Mouse (Mus musculus) cerebellum, adult 9-11 months (tissue): Measurements from ENCODE around the gene Cnot1.
A peak's percentile ranks its signal among the peaks of the same experiment; 100 is the strongest.
"Not testable (repeated sequence)": the region's sequence is repeated elsewhere in the genome, so short reads cannot be mapped to it uniquely, and the experiment has no call there.

Source experiments
- DNase-seq: peaks from one replicate; pipeline ENCODE4 v3.0.0; 2022

The Cnot1 gene

GRCm38 (mm10) chr8:95816044-95816708 lies 8.9 kb upstream of the Cnot1 start:
- no peak for DNase-seq

DNA sequence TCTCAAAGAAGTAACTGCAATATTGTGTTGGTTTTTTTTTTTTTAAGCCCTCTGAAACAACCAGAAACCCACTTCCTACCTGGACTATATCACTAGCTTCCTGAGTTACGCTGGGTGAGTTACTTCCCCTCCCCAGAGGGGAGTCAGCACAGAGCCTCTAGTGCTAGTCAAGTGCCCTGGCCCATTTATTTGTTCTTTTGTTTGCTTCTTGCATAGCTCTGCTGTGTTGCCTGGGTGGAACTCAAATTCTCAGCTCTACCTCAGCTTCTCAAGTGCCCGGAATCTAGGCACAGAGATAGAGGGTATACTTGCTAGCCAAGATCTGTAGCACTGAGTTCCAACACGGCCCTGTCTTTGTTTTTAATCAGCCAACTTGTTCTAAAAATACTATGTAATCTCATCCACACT lies 2.9 kb upstream of the Cnot1 start:
- DNase-seq, result no peak

DNA sequence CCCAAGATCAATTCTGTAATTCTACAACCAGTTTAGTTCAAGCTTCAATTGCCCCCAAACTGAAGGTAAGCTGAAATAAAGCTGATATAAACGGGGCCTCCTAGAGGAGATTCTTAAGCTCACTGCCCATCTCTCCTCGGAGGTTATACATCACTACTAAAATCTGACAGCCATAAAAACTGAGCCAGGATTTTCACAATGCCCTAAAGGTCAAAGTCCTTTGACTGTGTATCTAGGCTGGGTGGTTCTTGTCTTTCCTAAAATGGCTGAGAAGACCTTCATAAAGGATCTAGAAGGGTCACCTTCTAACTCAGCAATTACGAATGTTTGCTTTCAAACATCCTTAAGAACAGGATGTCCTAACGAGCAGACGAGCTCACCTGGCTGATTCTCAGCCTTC lies 1.9 kb upstream of the Cnot1 start:
- DNase-seq, result no peak

DNA sequence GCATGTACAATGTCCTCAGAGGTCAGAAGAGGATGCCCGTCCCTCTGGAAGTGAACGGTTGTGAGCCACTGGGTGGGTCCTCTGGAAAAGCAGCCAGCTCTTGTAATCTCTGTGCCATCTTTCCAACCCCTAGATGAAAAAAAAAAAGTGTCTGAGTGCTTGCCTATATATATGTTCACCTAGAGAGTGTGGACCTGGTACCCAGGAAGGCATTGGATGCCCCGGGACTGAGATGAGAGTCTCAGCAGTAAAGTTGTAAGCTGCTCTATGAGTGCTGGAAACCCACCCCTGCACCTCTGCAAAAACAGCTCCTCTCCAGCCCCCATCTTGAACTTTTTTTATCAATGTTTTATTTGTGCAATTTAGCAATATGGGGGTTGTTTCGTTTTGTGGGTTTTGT lies 1.4 kb upstream of the Cnot1 start:
- peak; percentile 54 for DNase-seq

DNA sequence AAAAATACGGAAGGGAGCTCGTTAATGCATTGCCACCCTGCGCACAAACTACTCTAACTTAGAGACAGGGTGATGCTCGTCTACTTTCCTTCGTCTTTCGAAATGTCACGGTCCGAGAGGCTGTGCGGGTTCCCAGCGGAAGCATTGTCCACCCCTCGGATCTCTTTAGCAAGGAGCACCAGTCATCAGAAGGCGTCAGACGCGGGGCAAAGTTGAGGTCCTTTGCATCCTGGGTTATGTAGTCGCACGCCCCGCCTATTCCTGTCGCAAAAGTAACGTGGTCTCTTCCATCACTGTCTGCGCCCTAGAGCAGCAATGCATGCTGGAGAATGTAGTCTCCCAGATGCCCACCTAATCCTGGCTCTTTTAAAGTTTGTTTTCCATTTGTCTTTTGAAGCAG lies 597 bp upstream of the Cnot1 start:
- peak; percentile 94 for DNase-seq

DNA sequence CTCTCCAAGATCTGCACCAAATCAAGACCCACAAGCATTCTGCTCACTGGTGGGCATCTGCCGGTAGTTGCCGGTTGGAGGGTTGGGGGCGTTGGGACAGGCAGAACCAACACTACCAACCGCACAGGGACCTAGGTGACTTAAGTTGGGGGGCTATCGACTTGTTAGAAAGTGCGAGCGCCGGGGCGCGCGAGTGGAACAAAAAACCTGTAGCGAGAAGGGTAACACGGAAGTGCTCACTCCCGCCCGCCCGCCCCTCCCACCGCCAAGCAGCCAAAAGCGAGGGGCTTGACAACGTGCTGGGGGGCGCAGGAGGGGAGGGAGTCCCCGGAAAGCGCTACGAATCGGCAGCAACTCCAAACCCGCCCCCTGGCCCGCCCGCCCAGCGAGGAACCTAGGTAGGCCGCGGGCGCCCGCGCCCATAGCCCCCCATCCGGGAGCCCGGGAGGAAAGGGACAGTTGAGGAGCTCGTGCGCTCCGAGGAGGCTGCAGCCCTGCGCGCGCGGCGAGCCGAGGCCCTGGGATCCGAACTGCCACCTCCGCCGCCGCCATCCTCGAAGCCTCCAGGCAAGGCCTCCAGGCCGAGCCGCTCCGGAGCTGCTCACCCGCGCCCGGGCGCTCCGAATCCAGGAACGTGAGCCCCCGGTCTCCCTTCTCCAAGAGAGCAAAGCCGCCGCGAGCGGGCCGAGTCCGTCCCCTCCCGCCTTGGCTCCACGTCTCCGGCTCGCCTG lies 638 bp downstream of the Cnot1 start:
- peak; percentile 50 for DNase-seq

- DNase-seq, result no peak
Measured at GRCm38 (mm10) chr8:95805482-95805881, 1.8 kb downstream of the Cnot1 start.

- DNase-seq, result no peak
Measured at GRCm38 (mm10) chr8:95802231-95802630, 5.0 kb downstream of the Cnot1 start.

GRCm38 (mm10) chr8:95801476-95802064 lies 5.7 kb downstream of the Cnot1 start:
- DNase-seq, result no peak

DNA sequence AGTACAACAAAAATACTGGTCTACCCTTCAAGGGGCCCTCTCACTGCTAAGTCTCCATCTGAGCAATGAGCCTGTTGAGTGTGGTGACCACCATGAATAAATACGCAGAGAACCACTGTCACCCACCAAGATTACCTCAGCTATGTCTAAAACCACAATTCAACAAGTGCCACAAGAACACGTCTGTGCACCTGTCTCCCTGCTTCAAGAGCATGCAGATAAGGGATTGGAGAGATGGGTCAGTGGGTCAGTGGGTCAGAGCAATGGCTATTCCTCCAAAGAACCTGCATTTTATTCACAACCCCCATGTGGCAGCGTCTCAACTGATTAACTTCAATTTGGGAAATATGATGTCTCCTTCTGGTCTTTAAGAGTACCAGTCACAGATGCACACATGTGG lies 6.9 kb downstream of the Cnot1 start:
- DNase-seq, result no peak

- DNase-seq, result no peak
Measured at GRCm38 (mm10) chr8:95799891-95800290, 7.4 kb downstream of the Cnot1 start.

DNA sequence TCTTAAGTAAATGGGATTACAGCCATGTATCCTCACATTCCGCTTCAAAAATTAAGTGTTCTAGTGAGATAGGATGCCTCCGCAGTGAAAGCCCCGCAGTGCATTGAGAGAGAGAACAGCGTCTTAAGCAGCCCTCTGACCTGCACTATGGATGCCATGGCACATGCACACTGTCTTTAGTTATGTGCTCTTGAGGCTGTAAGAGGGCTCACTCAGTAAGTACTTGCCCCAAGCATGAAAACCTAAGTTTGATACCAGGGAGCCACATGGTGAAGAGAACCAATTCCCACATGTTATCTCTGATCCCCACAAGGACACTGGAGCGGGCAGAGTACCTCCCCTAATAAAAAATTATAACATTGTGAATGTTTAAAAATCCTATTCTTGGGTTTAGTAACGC lies 8.1 kb downstream of the Cnot1 start:
- DNase-seq, result no peak

- DNase-seq, result not testable (repeated sequence)
Measured at GRCm38 (mm10) chr8:95795333-95796061, 11.8 kb downstream of the Cnot1 start.

DNA sequence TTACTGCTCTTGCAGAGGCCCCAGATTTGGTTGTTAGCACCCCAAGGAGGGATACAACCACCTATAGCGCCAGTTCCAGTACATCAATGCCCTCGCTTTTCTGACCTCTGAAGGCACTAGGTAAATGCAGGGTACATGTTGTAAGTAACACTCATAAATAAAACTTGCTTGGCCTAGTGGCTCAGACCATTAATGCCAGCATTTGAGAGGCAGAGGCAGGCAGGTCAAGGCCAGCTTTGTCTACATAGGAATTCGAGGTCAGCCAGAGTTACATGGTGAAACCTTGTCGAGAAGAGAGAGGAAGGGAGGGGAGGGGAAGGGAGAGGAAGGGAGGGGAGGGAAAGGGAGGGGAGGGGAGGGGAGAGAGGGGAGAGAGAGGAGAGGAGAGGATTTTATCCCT lies 21.7 kb downstream of the Cnot1 start:
- DNase-seq, result no peak

GRCm38 (mm10) chr8:95782628-95783027 lies 24.6 kb downstream of the Cnot1 start:
- DNase-seq, result no peak

DNA sequence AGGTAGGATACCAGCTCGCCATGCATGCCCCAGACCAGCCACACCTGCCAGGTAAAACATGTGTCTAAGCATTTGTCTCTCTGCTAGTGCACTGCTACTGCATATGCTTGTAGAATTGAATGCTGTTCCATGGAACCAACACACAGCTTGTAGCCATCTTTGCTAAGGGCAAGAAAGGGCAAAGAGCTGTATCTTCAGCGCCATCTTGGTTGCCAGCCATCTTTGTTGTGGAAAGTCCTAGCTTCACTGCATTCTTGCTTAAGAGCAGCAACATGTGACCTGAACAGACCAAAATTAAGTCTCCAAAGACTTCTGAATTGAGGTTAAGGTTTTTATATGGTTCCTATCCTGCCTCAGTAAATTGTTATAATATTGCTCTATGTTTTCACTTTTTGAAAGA lies 25.5 kb downstream of the Cnot1 start:
- DNase-seq, result no peak

- no peak for DNase-seq
Measured at GRCm38 (mm10) chr8:95781085-95781484, 26.2 kb downstream of the Cnot1 start.

DNA sequence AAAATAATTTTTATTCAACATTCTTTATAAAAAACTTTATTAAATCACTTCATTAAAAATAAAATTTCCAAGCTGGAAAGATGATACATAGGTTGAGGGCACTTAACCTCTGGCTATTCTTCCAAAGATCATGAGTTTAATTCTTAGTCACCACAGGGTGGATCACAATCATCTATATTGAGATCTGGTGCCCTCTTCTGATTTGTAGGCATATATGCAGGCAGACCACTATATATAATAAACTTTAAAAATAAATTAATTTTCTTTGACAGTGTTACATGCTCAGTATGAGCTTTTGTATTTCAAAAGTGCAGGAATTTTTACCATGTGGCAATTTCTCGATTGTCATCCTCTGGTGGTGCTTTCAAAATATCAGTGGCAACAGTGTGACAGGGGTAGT lies 43.1 kb downstream of the Cnot1 start:
- DNase-seq, result no peak

DNA sequence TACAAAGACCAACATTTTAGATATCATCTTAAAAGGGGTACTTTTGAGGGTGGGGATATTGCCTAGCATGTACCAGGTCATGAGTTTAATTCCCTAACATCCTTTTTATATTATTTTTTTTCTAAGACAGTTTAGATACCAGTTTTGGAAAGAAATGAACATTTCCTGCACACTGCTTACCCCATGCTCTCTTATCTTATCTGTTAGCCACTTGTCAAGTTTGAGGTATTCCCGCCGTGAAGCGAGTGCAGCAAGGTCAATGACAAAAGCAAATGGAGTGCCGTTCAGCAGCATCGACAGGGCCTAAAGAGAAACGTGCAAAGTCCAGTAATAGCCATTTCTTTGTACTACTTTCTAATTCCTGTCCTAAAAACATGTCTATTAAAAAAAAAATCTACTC lies 46.9 kb downstream of the Cnot1 start:
- no peak for DNase-seq

DNA sequence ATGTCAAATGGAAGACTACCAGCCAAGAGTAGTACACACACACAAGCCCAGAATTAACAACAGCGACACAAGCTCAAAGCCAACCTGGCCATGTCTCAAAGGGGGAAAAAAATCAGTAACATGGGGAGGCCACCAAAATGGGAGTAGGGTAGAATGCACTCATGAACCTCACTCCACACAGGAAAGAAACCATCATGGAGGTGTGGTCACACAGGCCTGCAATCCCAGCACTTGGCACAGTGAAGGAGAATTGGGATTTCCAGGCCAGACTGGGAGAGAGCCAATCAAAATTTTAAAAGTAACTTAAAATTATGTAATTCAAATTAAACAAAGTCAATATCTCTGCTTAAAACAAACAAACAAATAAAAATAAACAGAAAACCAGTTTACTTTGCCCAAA lies 55.3 kb downstream of the Cnot1 start:
- DNase-seq, result no peak

GRCm38 (mm10) chr8:95748028-95748427 lies 59.2 kb downstream of the Cnot1 start:
- no peak for DNase-seq

DNA sequence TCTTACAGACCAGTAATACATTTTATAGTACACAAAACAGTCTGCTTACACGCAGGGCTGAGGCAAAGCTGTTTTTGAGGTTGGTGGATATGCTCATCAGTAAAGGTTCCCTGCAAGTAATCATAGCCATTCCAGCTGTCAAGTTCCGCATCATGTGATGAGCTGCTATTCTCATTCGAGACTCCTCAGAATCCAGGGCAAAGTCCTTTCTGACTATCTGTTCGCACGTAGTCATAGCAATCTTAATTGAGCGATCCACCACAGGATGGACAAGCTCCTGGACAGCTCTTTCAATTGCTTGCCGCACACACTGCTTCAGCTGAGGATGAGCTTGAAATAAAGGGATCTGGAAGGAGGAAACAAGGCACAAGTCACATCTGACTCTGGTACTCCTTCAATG lies 65.5 kb downstream of the Cnot1 start:
- DNase-seq, result no peak

GRCm38 (mm10) chr8:95738596-95738995 lies 68.7 kb downstream of the Cnot1 start:
- no peak for DNase-seq

- no peak for DNase-seq
Measured at GRCm38 (mm10) chr8:95727625-95728024, 79.6 kb downstream of the Cnot1 start.
